Mouse (Mus musculus) T-helper 2 cell (primary cell): ENCODE data around the gene Rap2c.

Experiments used
- in situ Hi-C: fragments of 300-600 bp; cut with MboI, MseI; formaldehyde crosslinking; loops from one replicate; pipeline ENCODE4 v1.15.1; 2025; ENCODE audit warnings: high pct_unique_total_duplicates

The Rap2c gene

DNA sequence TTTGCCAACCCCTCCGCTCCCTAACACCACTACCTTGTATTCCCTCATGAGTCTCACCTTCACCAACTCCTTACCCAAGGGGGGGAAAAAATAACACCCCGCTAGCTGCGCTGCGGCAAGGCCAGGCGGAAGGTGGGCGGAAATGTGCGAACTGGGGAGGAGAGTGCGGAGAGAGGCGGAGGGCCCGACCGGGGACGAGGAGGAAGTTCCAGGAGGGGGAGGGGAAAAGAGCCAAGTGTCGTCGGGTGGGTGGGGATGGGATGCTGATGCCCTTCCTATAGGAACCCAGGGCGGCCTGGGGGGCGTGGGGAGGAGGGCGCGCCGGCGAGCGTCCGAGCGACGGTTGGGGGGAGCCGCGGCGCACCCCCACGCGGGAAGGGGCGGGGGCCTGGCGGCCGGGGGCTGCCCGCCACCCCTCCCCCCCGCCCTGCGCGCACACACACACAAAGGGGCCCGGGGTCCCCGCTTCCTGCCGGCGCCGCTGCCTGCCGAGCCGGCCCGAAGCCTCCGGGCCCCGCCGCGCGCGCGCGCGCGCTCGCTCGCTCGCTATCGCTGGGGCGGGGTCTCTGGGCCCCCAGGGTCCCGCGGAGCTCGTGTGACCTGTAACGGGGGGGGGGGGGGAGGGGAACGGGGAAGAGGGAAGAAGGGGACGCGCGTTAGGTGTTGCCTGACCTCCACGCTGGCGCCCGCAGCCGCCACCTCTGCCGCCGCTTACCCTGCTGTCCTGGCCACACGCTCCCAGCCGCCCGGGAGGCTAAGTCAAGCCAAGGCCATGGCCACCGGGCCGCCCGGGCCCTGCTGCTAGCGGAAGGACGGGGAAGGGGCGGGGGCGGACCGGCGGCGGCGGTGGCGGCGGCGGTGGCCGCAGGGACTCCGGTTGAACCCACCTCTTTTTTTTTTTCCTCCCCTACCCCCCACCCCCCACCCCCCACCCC is at the start of gene Rap2c:
Gene Rap2c (minus strand): TSS at position 168 of the 935 bp plus-strand sequence.
- in situ Hi-C loops: loop anchor here (10.0 kb wide), 1 partner anchor 343 kb away; no protein-coding TSS in a partner anchor

DNA sequence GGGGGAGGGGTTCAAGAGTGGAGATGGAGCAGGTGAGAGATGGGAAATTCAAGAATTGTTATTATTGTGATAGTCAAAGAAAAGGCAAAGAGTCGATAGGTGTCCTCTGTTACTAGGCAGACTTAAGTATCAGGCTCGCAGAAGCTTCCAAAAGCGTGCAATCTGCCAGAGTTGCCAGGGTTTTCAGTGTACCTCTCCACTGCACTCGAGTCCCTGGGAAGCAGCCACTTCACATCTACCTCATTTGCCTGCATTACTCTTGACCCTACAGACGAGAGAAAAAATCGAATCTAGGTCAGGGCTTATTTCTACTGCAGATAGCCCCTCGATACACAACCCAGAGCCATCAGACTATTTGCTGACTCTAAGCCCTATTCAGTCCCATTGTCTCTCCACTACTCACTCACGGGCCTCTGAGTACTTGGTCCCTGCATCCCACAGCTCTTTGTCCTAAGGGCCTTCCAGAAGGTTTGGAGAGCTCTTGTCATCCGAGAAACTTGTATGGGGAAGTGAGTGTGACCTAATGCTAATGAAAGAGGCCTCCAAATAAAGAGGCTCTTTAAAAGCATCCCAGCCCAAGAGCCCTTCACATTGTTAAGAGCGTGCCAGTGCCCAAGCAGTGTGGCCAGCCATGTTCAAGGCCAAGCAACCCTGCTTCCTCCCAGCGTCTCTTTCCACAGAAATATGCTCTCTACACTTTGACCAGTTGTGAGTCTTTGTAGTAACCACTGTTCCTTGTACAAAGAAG is 48.9 kb upstream of the Rap2c start:
- in situ Hi-C loops: loop anchor here (5.0 kb wide), 1 partner anchor 306 kb away; no protein-coding TSS in a partner anchor

DNA sequence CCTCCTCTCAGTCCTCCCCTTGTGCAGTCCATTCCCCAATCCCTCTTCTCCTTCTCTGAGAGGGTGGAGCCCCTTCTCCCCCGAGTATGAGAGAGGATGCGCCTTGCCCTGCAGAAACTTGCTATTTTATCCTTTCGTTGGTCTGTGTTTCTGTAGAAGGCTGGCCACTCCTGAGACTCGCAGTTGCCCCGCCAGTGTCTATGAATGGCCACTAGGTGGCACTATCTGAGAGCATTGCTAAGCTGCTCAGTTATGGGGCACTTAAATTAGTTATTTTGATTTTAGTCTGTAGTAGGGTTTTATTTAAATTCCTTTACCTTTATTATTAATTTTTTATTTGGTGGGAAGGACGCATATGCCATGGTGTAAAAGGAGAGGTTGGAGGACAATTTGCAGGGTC is 48.0 kb upstream of the Rap2c start:
- in situ Hi-C loops: loop anchor here (5.0 kb wide), 1 partner anchor 307 kb away; no protein-coding TSS in a partner anchor

DNA sequence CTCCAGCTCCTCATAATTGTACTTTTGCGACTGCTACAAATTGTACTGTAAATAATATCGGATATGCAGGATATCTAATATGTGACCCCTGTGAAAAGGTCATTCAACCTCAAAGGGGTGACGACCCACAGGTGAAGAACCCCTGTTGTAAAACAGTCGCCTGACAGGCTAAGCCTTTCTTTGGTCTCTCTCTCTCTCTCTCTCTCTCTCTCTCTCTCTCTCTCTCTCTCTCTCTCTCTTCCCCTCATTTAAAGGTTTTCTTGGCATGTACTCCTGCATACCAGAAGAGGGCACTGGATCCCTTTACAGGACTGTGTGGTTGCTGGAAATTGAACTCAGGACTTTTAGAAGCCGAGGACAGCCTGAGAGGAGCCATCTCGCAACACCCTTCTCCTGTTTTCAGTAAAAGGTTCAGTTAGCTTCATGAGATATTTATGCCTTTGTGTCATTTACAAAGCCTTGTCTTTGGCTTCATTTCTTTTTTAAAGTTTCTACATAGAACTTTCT is 47.4 kb upstream of the Rap2c start:
- in situ Hi-C loops: loop anchor here (5.0 kb wide), 1 partner anchor 307 kb away; no protein-coding TSS in a partner anchor

DNA sequence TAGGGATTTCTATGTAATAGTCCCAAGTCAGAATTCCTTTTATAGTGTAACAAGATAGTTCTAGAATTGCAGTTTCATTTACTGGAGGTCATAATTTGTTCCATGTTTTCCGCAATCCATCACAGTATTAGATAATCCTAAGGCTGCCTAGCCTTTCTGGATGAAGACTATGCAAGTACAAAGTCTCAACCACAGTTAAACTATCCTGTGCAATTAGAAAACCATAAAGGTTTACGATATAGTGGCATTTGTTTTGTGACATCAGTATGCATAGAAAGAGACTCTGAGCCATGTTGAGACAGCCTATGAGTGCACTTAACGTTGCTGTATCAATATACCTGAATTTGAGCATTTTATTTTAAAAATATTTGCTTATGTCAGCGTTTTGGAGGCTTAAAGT is 42.4 kb upstream of the Rap2c start:
- in situ Hi-C loops: no loop called here

DNA sequence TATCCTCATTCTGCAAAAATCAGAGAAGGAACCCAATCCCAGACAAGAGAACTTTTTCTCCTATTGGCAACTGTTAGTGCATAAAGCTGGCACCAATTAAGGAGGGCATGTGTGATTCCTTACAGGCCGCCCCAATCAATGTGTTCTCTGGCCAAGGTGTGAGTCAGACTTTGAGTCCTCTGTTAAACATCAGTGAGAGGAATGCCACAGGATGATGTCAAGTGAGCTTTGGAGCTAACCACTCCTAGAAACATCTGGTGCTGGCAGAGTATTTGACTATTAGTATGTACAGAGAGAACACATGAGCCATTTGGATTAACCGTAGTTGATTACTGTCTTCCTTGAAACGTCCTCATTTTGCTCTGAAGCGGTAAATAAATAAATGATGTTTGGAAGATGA is 40.9 kb upstream of the Rap2c start:
- in situ Hi-C loops: no loop called here

DNA sequence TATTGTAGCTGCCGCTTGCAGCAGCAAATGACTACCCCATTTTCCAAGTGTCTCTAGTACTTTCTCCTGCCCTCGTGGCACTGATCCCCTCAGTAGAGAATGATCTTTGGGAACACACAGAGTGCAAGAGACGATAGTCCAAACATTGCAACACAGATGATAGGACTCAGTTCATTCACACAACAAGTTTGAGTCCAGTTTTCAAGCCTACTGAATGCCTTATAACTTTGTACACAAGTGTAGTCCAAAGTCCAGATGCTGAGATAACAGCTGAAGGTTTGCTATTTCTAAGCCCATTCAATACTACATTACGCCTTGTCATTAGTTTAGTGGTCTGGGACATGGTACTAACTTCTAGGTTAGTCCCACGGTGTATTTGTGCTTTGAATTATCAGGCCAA is 40.5 kb upstream of the Rap2c start:
- in situ Hi-C loops: no loop called here

DNA sequence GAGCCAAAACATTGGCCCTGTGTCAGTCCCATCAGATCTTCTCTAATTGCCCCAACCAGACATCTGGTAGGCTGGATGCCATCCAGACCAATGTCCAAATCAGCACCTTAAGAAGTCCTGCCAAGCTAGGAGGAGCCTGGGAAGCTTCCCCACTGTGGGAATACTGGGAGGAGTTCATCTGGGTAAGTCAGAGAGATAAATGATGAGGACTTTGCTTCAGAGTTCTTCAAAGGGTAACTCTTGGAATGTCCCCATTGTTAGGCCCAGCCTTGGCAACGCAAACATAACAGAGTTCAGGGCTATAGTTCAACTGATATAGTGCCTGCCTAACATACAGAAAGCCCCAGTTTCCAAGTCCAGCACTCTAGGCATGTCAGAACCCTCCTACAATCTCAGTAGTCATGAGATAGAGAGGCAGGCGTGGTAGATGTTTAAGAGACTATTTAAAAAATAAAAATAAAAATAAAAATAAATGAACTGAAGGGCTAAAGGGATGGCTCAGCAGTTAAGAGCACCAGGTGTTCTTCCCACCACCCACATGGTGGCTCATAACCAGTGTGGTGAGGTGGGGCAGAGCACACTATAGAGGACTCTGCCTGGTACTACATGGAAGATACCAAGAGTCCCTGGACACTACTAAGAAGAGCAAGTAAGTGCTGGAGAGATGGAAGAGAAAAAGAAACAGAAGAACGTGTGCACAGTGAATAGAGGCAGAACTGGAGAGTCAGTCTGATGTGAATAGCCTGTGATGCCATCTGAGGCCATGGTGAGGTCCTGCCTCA is 34.1 kb upstream of the Rap2c start:
- in situ Hi-C loops: no loop called here

DNA sequence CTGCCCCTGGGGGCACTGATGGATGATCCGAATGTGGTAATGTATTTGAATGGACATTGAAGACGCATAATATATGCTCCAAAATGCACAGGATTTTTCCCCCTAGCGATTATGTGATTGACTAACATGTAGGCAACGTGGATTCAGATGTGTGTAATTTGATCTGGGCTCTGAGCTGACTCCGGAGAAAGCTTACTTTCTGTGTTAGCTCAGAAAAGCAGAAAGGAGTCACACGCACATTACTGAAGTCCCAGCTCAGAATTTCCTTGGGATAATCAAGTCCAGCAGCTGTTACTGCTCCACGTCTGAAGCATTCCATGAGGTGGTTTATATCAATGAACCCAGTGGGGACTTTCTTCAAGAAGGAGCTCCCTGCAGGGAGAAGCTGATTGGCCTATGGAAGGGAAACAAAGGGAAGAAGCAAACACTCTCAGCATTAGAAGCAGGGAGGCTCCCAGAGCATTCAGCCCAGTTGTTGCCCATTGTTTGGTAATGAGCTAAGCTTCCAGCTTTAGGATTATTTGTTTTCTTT is 17.9 kb upstream of the Rap2c start:
- in situ Hi-C loops: no loop called here

DNA sequence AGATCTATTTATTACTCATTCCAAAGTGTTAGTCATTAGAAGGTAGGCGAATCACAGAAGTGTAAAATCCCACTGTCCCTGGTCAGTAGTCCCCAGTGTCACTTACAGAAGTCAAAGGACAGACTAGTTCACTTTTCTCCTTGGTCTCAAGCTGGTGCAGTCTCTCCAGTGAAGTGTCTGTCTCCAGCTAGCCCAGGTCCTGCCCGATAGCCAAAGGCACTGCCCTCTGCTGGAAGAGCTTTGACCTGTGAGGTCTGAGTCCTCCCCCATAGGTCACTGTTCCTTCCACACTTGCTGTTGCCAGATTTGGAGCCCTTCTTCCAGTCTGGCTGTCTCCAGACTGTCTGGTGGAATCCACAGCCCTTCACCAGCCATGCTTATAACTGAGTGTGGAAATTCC is 2.1 kb upstream of the Rap2c start:
- in situ Hi-C loops: loop anchor here (10.0 kb wide), 1 partner anchor 345 kb away; no protein-coding TSS in a partner anchor

DNA sequence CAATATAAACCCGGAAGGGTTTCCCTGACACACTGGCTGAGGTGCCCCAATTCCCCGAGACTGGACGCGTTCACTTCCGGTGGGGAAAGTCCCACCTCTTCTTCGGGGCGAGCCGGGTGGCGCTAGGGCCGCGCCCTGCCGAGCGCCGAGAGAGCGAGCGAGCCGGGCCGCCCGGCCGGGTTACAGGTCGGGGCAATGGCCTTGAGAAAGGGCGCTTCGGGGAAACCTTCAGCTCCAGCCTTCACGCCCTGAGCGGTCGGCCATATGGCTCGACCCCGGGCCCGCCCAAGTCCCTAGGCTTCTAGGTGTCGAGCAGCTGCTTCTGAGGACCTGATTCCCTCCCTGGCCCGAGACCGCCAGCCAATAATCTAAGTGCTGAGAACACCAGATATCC is 965 bp upstream of the Rap2c start:
- in situ Hi-C loops: loop anchor here (10.0 kb wide), 1 partner anchor 344 kb away; no protein-coding TSS in a partner anchor

DNA sequence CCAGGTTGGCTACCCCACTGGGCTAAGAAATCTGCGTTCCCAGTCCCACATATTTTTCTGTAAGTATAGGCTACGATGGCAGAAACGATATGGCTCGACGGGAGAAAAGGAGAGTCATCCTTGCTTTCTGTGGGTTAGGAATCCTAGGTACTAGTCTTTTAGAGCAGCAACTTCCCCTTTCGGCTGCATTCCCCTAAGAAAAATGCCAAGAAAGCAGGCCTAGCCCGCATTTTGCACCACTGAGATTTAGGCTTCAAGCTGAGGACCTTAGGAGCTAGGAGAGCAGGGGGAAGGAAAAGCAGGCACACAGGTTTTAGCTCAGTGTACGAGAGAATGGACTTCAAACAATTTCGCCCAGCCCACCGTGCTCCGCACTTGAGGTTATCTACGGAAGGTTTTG is 892 bp downstream of the Rap2c start:
- in situ Hi-C loops: loop anchor here (10.0 kb wide), 1 partner anchor 342 kb away; no protein-coding TSS in a partner anchor

DNA sequence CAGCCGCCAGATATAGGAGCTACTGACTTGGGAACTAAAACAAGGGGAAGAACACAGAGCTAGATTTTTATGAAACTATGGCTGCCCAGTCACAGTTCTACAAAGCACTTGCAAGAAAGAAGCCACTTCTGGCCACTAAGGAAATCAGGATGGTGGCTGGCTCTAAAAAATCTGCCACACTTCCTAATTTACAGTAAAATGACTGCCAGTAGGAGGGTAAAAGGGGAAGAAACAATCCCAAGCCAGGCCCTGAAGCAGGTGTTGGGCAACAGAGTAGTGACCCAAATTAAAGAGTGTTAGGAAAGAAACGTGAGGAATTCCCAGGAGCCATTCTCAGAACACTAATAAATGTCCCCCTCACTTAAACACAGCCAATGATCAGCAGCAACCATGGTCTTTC is 5.5 kb downstream of the Rap2c start:
- in situ Hi-C loops: loop anchor here (10.0 kb wide), 1 partner anchor 337 kb away; no protein-coding TSS in a partner anchor

DNA sequence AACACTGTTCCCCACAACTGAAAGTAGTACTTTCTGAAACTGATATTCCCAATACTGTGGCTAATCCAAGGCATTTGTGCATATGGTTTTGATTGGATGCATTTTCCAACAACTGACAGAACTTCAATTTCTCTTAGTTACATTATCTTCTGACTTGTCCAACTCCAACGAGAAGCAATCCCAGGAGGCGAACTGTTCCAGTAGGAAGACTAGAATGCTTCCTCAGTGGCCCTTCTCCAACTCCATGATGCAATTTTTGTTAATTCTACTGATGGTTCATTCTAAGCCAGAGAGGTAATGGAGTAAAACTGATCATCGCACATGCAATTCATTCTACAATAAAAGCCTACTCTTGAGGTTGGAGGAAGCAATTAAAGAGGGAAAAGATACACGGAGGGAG is 7.5 kb downstream of the Rap2c start:
- in situ Hi-C loops: loop anchor here (10.0 kb wide), 1 partner anchor 336 kb away; no protein-coding TSS in a partner anchor

DNA sequence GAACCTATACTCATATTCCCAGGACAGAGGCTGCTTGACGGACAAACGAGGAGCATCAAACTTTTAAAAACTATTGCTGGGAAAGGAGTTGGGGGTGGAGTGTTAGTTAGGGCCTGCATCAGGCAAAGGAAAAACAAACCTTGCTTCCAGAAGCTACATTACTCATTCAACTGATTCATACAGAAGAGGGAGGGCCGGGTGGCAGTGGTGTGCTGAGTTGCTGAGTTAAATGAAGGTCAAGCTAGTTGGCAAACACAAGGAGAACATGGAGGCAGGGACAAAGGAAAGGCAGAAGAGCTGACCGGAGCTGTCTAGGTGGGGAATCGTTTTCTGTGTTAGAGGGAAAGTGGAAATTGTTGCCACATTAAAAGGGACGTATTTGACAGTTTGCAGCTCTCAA is 17.0 kb downstream of the Rap2c start:
- in situ Hi-C loops: no loop called here

DNA sequence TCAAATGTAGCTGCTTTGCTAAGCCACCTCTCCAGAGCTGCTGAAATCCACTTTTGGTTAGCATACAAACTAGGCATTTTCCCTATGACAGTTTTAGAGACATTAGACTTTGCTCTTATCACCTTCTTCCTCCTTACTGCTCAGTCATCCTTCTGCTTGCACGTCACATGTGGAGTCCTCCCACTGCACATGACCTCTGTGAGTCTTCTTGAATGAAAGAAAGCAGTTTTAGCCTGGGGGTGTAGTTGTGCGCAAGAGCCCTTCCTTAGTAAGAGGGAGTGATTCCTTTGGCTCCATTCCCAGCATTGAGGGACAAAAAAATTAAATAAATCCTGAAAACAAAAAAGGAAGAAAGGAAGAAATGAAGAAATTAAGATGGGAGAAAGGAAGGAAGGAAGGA is 22.5 kb downstream of the Rap2c start:
- in situ Hi-C loops: no loop called here

DNA sequence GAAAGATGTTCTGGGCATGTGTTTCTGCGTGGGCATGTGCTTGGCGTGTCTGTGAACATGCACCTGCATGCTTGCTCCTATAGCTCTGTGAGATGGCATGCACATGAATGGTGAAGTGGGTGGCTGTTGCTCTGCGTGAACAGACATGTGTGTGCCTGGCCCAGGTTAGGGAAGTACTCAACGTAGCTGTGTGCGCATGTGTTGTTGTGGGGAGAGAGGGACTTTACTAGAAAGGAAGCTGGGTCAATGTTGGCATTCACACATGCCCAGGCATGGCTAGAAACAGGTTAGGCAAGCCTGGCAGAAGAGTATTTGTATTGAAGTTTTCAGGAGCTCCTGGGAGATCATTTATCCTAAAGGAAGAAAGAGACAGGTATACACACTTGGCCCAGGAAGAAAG is 26.5 kb downstream of the Rap2c start:
- in situ Hi-C loops: no loop called here

DNA sequence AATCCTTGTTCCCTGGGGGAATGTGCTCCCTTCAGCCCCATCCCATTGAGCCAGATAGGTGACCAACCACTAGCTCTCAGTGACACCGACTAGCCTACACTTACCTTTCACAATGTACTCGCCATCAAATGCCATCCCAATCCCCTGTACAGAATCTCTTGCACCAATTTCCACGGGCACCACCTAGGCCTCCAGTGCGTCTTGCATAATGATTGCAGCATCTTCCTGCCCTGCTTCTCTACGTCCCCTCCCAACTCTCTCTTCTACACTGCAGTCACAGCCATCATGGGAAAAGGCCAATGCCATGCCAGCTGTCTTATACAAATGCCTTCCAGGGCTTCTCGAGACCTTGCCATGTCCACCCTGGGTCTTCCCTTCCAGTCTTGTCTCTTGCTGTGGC is 27.9 kb downstream of the Rap2c start:
- in situ Hi-C loops: no loop called here

DNA sequence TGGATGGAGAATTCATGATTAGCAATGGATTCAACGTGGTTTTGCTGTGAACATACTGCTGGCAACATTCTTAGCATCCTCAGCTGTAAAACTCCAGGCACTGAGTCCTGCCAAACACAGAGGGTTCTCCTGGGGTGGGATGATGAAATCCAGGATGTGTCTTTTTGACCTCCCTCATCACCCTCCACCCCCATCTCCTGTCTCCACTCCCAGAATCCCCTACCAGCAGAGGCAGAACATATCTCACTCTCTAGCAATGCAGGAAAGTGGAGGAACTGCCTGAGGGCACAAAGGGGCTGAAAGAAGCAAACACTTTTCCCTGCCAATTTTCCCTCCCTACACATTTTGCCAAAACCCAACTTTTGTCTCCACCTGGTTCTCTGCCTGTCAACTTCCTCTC is 29.2 kb downstream of the Rap2c start:
- in situ Hi-C loops: no loop called here

DNA sequence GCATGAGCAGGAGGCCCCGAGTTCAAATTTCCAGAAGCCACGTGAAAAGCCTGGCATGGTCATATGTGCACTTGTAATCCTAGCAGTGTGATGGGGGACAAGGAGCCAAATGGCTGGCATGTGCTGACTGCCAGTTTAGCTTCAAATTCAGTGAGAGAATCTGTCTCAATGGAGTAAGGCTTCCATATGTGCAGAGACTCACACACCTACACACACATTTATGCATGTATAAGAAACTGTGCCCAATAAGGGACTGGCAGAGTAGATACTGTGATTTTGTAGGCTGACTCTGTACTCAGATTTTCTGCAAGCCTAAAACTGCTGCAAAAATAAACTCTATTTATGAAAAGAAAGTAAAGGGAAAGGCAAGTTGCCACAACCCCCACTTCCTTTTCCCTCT is 39.4 kb downstream of the Rap2c start:
- in situ Hi-C loops: no loop called here

DNA sequence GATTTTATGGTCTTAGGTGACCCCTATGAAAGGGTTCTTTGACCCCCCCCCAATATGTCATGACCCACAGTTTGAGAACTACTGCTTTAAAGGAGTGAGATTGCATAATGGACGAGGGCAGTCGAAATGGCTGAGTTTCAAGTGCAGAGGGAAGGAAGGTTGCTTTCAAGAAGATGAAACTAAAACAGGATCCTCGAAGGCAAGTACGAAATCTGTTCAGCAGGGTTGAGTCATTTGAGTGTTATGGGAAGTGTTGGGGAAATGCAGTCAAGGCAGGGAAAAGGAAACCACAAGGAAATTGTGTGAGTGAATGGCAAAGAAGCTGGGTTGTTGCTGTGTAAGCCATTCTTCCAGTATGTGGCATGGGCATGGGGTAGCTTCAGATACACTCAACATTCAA is 45.7 kb downstream of the Rap2c start:
- in situ Hi-C loops: no loop called here
